Mouse (Mus musculus) midbrain, postnatal 0 days (tissue): ENCODE results near the gene Nfib. TPM values are rescaled to one million over a fixed set of nuclear protein-coding genes. Genes with fewer than 3 reads are reported as not detected.

ENCODE experiments used
- ATAC-seq: fragments of 200-750 bp; cut with Nextera tagmentation; 2 replicates; pipeline ENCODE4 v1.8.0; 2017; ENCODE audit warnings: moderate number of reproducible peaks, mild to moderate bottlenecking, moderate TSS enrichment, moderate library complexity; ENCODE audit not compliant: low FRiP score
- DNase-seq: peaks from one replicate; pipeline ENCODE4 v3.0.0-alpha.2; 2015; ENCODE audit warnings: low spot score
- H3K27ac ChIP-seq: fragments of 300-500 bp; sonication (generic); 2 replicates; pipeline ENCODE4 v1.5.1; 2014; ENCODE audit warnings: low read depth, mild to moderate bottlenecking, low read length, mixed read lengths
- H3K27me3 ChIP-seq: fragments of 300-500 bp; sonication (generic); 2 replicates; pipeline ENCODE4 v1.6.1; 2014; ENCODE audit warnings: low read length, control low read depth, mixed read lengths; ENCODE audit not compliant: insufficient read depth
- H3K36me3 ChIP-seq: fragments of 300-500 bp; sonication (generic); 2 replicates; pipeline ENCODE4 v1.6.1; 2014; ENCODE audit warnings: low read length, control low read depth, mixed read lengths; ENCODE audit not compliant: insufficient read depth
- H3K4me1 ChIP-seq: fragments of 300-500 bp; sonication (generic); 2 replicates; pipeline ENCODE4 v1.6.1; 2014; ENCODE audit warnings: mild to moderate bottlenecking, control low read depth, antibody characterized with exemption, low read length, mixed read lengths; ENCODE audit not compliant: insufficient read depth
- H3K4me2 ChIP-seq: fragments of 300-500 bp; sonication (generic); 2 replicates; pipeline ENCODE4 v1.6.1; 2014; ENCODE audit warnings: low read depth, mild to moderate bottlenecking, low read length, mixed read lengths; ENCODE audit not compliant: poor library complexity, severe bottlenecking
- H3K4me3 ChIP-seq: fragments of 300-500 bp; sonication (generic); 2 replicates; pipeline ENCODE4 v1.5.1; 2014; ENCODE audit warnings: low read depth, mild to moderate bottlenecking, low read length, moderate library complexity
- H3K9ac ChIP-seq: fragments of 300-500 bp; sonication (generic); replicated peaks from 2 replicates; pipeline ENCODE4 v1.6.1; 2014; ENCODE audit warnings: mild to moderate bottlenecking, low read length, moderate library complexity, mixed read lengths; ENCODE audit not compliant: poor library complexity, severe bottlenecking
- H3K9me3 ChIP-seq: fragments of 300-500 bp; sonication (generic); 2 replicates; pipeline ENCODE4 v1.6.1; 2016; ENCODE audit warnings: low read length, control low read depth
- CTCF ChIP-seq: IDR thresholded peaks from 2 replicates; pipeline ENCODE4 v1.5.1; 2016; ENCODE audit warnings: antibody characterized with exemption, mild to moderate bottlenecking
- WGBS: fragments of 180-500 bp; shearing (Covaris S2); extraction: QIAGEN DNeasy Blood & Tissue Kit; methylation state at CpG from one replicate; pipeline ENCODE4 v1.1.7; 2014; 5-methylcytosine and 5-hydroxymethylcytosine counted together
- polyA plus RNA-seq: library from polyadenylated mRNA; unstranded; fragments of >200 nt; fragmentation: Nextera tagmentation; extraction: Ambion mirVana; gene quantifications from 2 replicates; pipeline ENCODE4 v1.2.1, GENCODE M21; 2015
- total RNA-seq: library from RNA; depleted of rRNA; stranded (reverse); fragments of >200 nt; gene quantifications from 2 replicates; pipeline ENCODE4 v1.2.3, GENCODE M21; 2014

Nfib gene
- total and polyA plus RNA-seq, 2 experiments from 2014 or later, result 27.7 to 62.8 TPM

GRCm38 (mm10) chr4:82588718-82589117 lies 116.8 kb downstream of the Nfib start:
- Histone ChIP-seq H3K36me3 (no peaks in the 10 kb centered on the region), H3K27me3 (no peaks in the 10 kb centered on the region), H3K4me3 (no peak overlapping the region), H3K4me1 (peaks cover 3% of the 10 kb centered on the region; the same call in 1 of the 2 replicates), H3K9me3 (no peaks in the 10 kb centered on the region), H3K9ac (no peak overlapping the region), H3K27ac (no peak overlapping the region), H3K4me2 (no peak overlapping the region)
- ATAC-seq, result no peak
- no peak for TF ChIP-seq CTCF
- 76% methylated on average over 5 of the region's 5 CpGs for WGBS
- DNase-seq, result no peak

GRCm38 (mm10) chr4:82587146-82587870 lies 118.2 kb downstream of the Nfib start:
- no peak overlapping the region for H3K27ac ChIP-seq
- 50% methylated on average over 16 of the region's 16 CpGs for WGBS
- TF ChIP-seq CTCF, result no peak

GRCm38 (mm10) chr4:82586637-82587036 lies 118.9 kb downstream of the Nfib start:
- H3K36me3 ChIP-seq, result no peaks in the 10 kb centered on the region
- no peak overlapping the region for H3K9ac ChIP-seq
- DNase-seq, result no peak
- WGBS, result 88% methylated on average over 5 of the region's 5 CpGs
- peaks cover 3% of the 10 kb centered on the region; the same call in 1 of the 2 replicates for H3K4me1 ChIP-seq
- H3K27ac ChIP-seq, result no peak overlapping the region
- H3K4me2 ChIP-seq, result no peak overlapping the region
- no peak for TF ChIP-seq CTCF
- no peaks in the 10 kb centered on the region for H3K9me3 ChIP-seq
- H3K27me3 ChIP-seq, result no peaks in the 10 kb centered on the region
- no peak overlapping the region for H3K4me3 ChIP-seq
- no peak for ATAC-seq

More at GRCm38 (mm10) chr4:82587146-82587870, 118.2 kb downstream of the Nfib start:
- Histone ChIP-seq H3K36me3 (no peaks in the 10 kb centered on the region), H3K4me2 (peak overlapping the region; percentile 7; the same call in 1 of the 2 replicates), H3K9ac (no peak overlapping the region), H3K9me3 (no peaks in the 10 kb centered on the region), H3K27me3 (no peaks in the 10 kb centered on the region), H3K4me3 (no peak overlapping the region), H3K4me1 (peaks cover 3% of the 10 kb centered on the region; the same call in 1 of the 2 replicates)
- ATAC-seq (no peak), DNase-seq (peak; percentile 58)

- Histone ChIP-seq H3K4me1 (peaks cover 3% of the 10 kb centered on the region; the same call in 1 of the 2 replicates), H3K27ac (no peak overlapping the region)
These were observed 120.0 kb downstream of the Nfib start for GRCm38 (mm10) chr4:82585536-82585935.

GRCm38 (mm10) chr4:82585056-82585455 lies 120.5 kb downstream of the Nfib start:
- H3K4me1 ChIP-seq, result peaks cover 3% of the 10 kb centered on the region; the same call in 1 of the 2 replicates
- no peaks in the 10 kb centered on the region for H3K9me3 ChIP-seq
- H3K27ac ChIP-seq, result no peak overlapping the region
- DNase-seq (no peak), ATAC-seq (no peak)
- no peak overlapping the region for H3K9ac ChIP-seq
- H3K4me2 ChIP-seq, result no peak overlapping the region
- H3K4me3 ChIP-seq, result no peak overlapping the region
- no peak for TF ChIP-seq CTCF
- WGBS, result 62% methylated on average over 5 of the region's 5 CpGs
- H3K27me3 ChIP-seq, result no peaks in the 10 kb centered on the region
- no peaks in the 10 kb centered on the region for H3K36me3 ChIP-seq

More at GRCm38 (mm10) chr4:82585536-82585935, 120.0 kb downstream of the Nfib start:
- Histone ChIP-seq H3K36me3 (no peaks in the 10 kb centered on the region), H3K4me2 (no peak overlapping the region), H3K9me3 (no peaks in the 10 kb centered on the region), H3K9ac (no peak overlapping the region), H3K4me3 (no peak overlapping the region), H3K27me3 (no peaks in the 10 kb centered on the region)
- no peak for TF ChIP-seq CTCF
- DNase-seq, result no peak
- no peak for ATAC-seq
- WGBS, result 67% methylated on average over 9 of the region's 9 CpGs

GRCm38 (mm10) chr4:82584548-82584947 lies 121.0 kb downstream of the Nfib start:
- Histone ChIP-seq H3K9me3 (no peaks in the 10 kb centered on the region), H3K4me3 (no peak overlapping the region), H3K4me2 (no peak overlapping the region), H3K9ac (no peak overlapping the region), H3K27ac (no peak overlapping the region), H3K27me3 (no peaks in the 10 kb centered on the region), H3K36me3 (no peaks in the 10 kb centered on the region), H3K4me1 (peaks cover 3% of the 10 kb centered on the region; the same call in 1 of the 2 replicates)
- ATAC-seq, result no peak; the same call in 1 of the 2 replicates
- no peak for TF ChIP-seq CTCF
- 29% methylated on average over 4 of the region's 4 CpGs for WGBS
- peak; percentile 81 for DNase-seq
